Mouse (Mus musculus) urinary bladder, postnatal 14 days (tissue): ENCODE data around the gene Ahnak2.

ENCODE experiments used
- DNase-seq: peaks from one replicate; pipeline ENCODE4 v3.0.0; 2021; ENCODE audit warnings: low spot score

The Ahnak2 gene

DNA sequence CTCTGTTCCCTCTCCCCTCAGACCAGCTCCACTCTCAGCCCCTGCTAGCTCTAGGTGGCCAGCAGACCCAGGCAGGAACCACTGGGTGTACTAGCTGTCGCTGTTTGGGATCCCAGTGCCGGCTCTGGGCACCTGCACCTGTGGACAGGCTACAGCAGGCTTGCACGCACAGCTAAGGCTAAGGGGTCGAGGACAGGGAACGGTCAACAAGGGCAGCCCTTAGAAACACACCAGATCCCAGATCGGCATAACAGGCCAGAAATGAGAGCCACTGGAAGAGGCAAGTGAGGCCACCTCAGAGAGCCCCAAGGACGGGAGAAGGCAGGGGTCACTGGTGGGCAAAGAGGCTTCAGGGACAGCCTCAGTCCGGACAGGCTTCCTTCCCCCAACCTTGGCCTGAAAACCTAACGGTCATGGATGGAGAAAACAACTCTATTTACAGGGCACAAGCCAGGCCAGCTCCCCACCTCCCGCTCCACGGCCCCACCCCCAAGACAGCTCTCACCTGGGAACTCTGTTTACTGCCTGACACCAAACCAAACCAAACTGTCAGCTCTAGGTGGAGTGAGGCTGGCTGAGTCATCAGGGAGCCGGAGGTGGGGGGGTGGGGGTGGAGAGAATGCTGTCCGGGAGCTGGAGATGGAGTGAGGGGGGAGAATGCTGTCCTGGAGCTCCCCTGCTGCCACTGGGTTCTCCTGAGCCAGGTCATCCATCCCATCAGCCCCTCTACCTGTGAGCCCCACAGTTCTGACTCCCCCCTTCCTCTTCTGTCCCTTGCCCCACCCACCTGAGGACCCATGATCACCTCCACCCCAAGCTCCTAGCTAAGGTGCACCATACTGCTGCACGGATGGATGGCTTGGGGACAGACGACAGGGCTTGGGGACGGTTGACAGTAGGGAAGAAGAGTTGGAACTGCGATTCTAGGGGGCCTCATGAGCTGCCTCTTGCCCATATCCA lies 5.6 kb downstream of the Ahnak2 start:
- DNase-seq = peak; percentile 55

DNA sequence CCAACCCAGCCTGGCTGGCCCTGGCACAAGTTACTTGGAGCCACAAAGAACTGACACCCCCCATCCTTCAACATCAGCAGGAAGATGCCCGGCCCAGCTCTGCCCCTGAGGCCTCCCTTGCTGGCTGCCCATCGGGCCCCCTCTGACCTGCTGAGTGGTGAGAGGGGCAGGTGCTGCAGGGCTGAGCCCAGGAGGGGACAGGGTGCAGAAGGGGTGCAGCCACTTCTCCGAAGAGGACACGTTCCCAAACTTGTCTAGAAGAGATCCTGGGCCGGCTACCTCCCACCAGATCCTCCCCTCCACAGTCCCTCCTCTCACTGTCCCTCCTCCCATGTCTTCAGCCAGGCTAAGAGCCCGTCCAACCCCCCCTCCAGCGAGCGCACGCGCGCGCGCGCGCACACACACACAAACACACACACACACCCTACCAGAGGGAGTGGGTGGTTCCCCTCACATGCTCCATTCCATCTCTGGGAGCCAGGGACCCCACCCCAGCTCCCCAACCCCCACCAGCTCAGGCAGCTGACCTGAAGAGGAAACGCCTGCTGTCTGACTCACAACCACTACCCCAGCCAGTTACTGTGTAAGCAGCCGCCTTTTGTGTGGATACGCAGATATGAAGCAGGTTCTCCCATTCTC lies 6.9 kb downstream of the Ahnak2 start:
- DNase-seq = peak; percentile 78

DNA sequence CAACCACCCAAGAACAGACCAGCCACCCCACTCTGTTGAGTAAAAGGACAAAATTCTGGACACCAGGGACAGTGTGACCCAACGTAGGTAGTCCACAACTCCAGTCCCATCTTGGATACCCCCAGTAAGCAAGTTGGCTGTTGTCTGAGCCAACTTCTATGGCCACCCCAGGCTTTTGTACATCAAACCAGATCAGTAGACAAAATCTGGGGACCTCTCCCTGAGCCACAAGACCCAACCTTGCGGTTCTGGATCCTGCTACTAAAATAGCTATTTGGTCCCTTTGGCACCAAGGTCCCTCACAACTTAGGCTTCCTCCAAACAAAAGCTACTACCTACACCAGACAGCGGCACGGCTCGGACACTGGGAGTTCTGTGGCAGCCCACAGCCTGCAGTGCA lies 7.5 kb downstream of the Ahnak2 start:
- DNase-seq = no peak

DNA sequence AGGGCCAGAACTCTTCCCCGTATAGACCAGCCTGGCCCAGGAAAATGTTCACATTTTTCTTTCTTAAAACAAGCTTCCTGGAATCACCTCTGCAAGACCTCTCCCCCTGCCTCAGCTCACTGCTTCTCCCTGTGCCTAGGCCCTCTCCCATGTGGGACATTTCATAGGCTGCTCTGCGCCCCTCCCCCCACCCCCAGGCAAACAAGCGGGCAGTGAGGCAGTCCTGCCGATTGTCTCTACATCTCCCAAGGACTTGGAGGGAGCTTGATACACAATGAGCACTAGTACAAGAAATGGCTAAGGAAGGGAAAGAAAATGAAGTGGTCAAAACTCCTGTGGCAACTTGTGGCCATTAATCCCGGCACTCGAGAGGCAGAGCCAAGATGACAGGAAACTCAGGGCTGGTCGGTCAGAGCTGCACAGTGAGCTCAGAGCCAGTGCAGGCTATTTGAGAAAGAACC lies 8.1 kb downstream of the Ahnak2 start:
- no peak for DNase-seq

DNA sequence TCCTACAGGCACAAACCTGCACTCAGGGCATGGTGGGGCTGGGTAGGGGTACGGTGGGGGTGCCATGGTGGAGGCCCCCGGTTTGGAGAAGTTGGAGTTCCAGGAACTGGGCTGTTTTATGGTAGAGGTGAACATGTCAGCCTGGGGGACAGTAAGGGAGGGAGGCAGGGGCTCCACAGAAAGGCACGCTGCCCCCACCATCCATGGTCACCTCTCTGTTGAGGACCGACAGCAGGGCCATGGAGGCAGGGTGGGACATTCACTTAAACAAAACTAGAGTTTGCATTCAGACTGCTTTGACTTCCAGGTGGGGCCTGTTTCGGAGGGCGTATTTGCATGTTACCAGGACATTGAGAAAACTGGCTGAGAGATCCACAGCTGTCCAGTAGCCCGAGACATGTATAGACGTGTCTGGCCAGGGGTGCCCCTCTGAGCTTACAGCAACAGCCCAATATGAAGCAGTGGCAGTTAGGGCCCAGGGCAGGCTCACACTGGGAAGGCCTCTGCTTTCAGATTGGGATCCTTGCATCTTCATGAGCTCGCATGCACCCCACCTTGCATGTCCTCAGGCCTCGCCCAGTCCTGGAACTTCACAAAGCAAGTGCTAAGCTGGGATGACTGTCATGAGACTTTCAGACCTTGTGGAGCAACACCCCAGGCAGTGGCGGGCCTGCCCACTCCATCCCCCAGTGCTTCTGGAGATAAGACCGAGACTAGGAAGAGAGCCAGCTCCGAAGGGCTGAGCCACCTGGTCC lies 8.7 kb downstream of the Ahnak2 start:
- peak; percentile 82 for DNase-seq

DNA sequence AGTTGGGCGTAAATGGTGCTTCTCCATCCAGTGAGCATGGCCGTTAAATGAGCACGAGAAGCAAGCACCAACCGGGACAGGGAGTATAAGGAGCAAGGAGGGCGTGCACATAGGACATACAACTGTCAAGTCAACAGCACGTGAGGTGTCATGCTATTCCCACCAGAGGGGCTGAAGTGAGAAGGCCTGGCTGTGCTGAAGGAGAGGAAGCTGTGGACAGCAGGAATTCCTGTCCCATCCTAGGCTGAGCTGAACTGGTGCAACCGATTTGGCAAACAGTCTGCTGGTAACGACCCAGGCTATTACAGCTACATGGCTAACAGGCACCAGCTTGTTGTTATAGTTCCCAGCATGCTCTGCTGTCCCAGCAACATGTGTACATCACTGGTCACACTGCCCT lies 11.4 kb downstream of the Ahnak2 start:
- no peak for DNase-seq

DNA sequence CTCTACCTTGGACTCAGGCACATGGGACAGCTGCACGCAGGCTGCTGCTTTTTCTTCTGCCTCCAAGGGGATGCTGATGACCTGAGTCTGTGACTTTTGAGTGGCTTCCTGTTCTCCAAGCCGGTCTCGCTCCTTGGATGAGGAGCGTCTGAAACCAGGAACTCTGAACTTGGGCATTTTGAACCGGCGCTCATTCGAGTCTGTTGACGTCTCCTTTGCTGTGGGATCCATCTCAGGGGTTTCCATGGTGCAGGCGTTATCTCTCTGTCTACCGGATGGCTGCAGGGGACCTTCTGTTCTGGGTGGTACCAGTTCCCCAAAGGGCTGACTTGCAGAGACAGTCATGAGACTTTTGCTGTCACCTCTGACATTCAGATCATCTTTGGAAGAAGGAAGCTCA lies 28.0 kb downstream of the Ahnak2 start:
- no peak for DNase-seq

DNA sequence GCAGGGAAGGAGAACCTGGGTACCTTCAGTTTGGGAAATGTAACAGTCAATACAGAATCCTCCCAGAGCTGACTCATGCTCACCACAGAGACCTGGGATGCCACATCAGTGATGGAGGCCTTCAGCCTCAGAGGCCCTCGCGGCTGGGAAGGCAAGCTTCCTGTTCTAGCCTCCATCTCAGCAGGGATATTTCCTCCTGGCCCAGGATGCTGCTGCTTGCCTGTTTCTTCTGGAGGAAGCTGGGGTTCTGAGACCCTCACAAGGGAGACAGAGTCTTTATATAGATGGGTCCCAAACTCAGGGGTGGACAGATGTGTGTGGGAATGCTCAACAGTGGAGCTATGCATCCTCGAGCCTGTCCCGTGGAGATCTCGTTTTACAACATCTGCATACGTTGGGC lies 28.4 kb downstream of the Ahnak2 start:
- DNase-seq = no peak

DNA sequence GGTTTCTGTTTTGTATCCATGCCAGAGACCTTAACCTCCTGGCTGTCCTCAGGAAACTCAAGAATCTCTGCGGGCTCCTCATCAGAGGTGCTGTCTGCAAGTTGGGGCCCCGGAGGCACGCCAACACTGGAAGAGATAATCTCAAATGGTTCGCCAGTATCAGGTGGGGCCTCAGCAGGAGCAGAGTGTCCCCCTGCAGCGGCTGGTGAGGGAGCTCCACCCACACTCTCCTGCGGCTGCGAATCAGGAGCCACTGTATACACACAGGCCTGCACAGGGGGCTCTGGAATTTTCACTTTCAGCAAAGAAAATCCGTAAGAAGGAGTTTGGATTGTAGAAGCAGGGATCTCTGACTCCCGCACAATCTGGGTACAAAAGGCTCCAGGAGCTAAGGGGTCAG lies 29.1 kb downstream of the Ahnak2 start:
- DNase-seq = no peak

DNA sequence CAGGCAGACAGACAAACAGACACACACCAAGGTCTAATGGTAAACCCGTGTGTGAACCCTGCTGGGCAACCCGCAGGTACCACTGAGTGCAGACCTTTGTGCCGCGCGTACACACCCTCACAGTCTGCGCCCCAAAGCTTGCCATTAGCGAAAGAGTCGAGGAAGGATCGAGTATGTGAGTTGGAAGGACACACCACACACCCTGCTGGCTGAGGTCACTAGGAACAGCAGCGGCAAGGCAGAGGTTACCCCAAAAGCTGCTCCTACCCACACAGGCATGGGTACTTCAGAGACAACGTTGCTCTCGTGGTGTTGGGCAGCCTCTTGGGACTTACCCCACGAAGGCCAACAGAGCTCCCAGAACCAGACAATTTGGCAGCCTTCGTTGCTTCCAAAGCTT lies 30.2 kb downstream of the Ahnak2 start:
- DNase-seq = no peak

DNA sequence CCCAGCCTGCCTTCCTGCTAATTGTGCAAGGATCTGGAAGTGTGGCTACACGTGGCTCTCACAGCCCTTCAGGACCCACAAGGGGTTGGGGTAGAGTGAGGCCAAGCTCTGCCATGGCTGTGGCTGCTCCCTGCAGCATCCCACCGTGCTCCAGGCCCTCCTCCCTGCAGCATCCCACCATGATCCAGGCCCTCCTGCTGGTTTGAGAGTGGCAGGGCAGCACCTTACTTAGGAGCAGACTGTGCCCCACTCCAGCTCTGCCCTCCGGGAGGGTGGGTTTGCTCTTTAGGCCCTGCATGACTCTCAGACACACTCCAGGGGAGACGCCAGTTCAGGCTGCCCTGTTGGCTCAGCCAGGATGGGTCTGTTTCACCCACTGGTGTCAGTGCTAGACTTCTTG lies 32.1 kb downstream of the Ahnak2 start:
- no peak for DNase-seq

DNA sequence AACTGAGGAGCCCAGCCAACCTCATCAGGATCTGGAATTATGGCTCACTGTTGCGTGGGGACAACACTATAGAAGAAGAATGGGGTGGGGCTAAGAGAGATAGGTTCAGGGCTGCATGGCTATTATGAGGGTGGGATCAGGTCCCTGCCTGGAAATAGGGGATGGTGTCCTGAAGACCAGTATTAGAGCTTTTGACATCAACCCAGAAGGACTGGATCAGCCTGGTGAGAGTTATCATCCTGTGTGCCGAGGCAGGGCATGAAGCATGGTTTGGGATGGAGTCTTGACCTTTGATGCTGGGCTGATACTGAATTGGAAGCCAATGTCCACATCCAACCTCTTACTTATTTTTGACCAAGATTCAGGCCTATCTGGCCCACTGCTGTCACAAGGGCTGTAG lies 32.7 kb downstream of the Ahnak2 start:
- no peak for DNase-seq

DNA sequence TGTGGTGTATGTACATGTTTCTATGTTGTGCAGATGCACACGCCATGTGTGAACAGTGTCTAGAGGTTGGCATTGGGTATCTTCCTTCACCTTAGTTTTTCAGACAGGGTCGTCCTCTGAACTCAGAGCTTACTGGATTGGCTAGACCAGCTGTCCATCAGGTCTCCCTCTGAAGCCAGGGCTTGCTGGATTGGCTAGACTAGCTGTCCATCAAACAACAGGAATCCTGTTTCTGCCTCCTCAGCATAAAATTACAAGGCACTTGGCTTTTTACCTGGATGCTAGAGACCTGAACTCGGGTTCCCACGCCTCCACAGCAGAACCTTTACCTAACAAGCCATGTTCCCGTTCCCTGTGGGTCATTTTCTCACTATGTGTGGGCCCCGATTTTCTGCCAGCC lies 33.4 kb downstream of the Ahnak2 start:
- no peak for DNase-seq

DNA sequence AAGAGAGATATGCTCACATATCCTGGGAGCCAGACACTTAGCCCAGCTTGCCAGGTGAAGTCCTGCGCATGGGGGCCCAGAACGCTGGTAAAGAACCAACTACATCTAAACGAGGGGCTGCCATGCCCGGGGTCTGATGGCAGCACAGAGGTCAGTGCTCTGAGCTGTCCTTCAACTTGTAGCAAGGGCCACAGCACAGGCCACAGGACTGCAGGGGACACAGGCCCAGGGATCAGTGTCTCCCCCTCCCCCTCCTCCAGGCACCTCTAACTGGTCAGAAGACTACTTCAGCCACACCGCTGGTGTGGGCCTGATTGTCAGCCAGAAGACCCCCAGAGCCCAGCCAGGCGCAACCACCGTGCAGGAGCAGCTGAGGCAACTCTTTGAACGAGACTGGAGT lies 34.3 kb downstream of the Ahnak2 start:
- no peak for DNase-seq

DNA sequence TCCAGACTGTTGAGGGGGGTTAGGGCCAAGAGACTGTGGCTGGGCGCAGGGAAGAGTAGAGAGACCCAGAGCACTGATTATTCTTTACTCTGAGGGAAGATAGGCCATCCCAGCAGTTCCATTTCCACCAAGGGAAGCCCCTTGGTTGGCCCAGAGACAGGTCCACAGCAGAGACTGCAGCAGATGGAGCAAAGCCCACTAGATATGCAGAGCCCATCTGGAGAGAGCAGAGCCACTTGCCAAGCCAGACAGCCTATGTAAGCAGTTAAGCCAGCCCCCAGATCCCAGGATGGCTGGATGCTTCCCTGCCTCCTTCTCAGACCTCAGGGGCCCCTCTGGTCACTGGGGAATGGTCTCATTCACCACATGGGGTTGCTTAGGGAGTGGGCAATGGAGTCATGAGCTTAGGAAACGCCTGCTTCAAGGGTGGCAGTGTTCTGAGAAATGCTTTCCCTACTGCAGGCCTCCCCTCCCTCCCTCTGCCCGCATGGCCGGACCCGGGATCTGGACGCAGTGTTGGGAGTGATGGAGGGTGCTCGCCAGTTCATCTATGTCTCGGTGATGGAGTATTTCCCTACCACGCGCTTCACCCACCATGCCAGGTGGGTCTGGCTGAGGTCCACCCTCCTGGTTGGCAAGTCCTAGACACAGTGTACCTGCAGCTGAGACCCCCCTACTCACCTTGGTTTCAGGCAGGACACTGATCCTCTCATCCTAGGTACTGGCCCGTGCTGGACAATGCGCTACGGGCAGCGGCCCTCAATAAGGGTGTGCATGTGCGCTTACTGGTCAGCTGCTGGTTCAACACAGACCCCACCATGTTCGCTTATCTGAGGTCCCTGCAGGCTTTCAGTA lies 35.2 kb downstream of the Ahnak2 start:
- DNase-seq = no peak

DNA sequence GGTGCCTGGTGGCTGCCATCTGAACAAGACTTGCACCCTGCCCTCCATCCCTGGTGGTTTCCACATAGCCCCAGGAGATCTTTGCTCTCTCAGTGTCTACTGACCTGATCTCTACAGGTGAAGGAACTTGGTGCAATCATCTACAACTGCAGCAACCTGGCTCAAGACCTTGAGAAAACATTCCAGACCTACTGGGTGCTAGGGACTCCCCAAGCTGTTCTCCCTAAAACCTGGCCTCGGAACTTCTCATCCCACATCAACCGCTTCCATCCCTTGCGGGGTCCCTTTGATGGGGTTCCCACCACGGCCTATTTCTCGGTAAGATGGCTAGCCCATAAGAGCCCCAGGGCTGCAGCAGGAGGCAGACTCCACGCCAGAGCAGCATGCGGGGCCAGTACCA lies 35.9 kb downstream of the Ahnak2 start:
- DNase-seq = no peak

DNA sequence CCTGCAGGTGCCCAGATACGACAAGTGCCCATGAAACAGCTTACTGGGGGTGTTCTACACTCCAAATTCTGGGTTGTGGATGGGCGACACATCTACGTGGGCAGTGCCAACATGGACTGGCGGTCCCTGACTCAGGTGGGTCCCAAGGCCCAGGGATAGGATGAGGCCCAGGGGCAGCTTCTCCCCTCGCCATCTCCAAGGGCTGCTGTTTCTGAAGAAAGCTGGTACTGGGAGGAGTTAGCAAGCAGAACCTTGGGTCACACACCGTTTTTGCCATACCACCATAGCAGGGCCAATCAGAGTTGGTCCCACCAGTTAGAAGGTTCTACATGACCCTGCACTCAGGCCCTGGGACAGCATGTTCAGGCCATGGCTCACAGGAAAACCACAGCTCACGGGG lies 37.5 kb downstream of the Ahnak2 start:
- DNase-seq = no peak

DNA sequence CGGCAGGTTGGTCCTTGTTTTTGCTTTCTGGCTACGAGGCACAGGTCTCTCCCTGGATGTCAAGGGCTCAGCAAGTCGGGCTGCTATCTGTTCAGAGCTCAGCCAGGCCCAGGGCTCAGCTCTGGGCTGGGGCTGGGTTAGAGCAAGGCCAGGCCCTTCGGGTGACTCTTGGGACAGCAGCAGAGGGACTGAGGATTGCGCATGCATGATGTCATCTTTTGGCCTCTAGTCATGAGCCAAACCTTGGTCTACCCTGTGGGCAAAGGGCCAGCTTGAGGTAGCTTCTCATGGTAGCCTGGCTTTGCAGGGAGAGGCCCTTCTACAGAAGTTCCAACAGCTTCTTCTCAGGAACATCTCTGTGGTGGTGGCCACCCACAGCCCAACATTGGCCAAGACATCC lies 38.3 kb downstream of the Ahnak2 start:
- no peak for DNase-seq

DNA sequence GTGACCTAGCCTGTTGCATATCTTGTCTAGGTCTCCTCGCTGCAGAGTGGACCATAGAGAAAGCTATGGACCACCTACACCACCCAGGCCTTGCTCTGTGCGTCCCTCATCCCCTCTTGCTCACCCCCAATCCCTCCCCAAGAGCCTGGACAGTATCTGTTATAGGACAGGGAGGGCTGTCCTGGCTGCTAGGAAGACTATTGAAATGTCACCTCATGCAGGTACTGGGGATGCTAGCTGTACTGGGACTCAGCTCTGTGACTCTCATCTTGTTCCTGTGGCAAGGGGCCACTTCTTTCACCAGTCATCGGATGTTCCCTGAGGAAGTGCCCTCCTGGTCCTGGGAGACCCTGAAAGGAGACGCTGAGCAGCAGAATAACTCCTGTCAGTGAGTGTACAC lies 39.3 kb downstream of the Ahnak2 start:
- DNase-seq = no peak

DNA sequence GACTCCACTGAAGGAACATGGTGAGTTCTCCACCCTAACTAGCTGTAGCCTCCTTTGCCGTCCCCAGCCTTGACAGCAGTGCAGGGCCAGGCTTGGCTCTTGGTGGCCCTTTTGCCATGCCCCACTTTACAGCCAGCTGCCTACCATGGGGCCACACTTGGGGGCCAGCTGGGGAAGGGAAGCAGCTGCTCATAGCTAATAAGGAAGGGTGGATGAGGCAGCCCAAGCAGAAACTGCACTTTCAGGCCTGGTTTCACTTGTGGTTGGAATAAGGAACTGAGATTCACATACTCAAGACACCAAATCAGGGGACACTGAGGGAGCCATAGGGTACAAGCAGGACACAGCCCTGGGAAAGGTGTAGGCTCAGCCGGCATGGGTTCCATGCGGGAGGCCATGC lies 40.4 kb downstream of the Ahnak2 start:
- DNase-seq = no peak

DNA sequence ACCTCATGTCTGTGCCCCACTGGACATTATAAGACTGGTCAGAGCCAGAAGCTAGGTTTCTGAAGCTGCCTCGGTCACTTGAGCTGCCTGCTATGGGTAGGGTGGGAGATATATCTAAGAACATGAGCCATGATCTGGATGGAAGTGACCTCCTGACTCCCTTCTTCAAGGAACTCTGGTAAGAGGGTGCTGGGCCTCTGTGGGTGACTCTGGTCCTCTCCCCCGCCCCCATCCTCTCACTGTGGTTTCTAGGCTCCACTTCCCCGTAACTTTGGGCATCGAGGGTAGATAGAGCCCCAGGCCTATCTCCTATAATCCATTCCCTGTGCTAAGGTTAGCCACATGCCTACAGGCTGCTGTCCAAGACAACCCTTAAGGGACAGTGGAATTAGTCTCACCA lies 41.0 kb downstream of the Ahnak2 start:
- DNase-seq = no peak
